Mouse (Mus musculus) gonadal fat pad, adult 2 months (tissue): ENCODE measurements around the gene Cfap44. TPM values are rescaled to one million over a fixed set of nuclear protein-coding genes. Genes with fewer than 3 reads are reported as not detected.

ENCODE experiments used
- DNase-seq: peaks from one replicate; pipeline ENCODE4 v3.0.0-alpha.2; 2012; ENCODE audit warnings: low read depth
- polyA plus RNA-seq: library from polyadenylated mRNA; depleted of rRNA; stranded (reverse); fragments of >200 nt; gene quantifications from 2 replicates; pipeline ENCODE4 v1.2.3, GENCODE M21; 2012; rRNA removed

Cfap44 gene
- polyA plus RNA-seq, 1 experiment, result 2.8 TPM

GRCm38 (mm10) chr16:44530829-44531228, 136.2 kb downstream of the Cfap44 start:
- DNase-seq, result no peak

- DNase-seq, result no peak
These were observed 136.7 kb downstream of the Cfap44 start for GRCm38 (mm10) chr16:44531239-44531797.

Other genes with a start within 250 kb of the Cfap44 start
- 7.9 and 11.6 TPM in 2 replicates for gene Usf3, start 221.6 kb upstream of the Cfap44 start, polyA plus RNA-seq
- gene Sidt1, start 61.6 kb upstream of the Cfap44 start, polyA plus RNA-seq, result 0.96 and 1.6 TPM in 2 replicates
- 6.3 and 7.4 TPM in 2 replicates for gene Spice1, start 47.7 kb upstream of the Cfap44 start, polyA plus RNA-seq
- gene Boc, start 164.1 kb downstream of the Cfap44 start, polyA plus RNA-seq, result 22.7 and 29.7 TPM in 2 replicates